Mouse (Mus musculus) layer of hippocampus, adult 8-10 months (tissue): Measurements from ENCODE around the gene Myl9. TPM values are rescaled to one million over a fixed set of nuclear protein-coding genes. Genes with fewer than 3 reads are reported as not detected.
"Not testable (repeated sequence)": the region's sequence is repeated elsewhere in the genome, so short reads cannot be mapped to it uniquely, and the experiment has no call there.

Experiments used
- DNase-seq, 2 experiments: peaks; one replicate each; pipeline ENCODE4 v3.0.0; 2022; ENCODE audit warnings: low spot score in 2 of 2
- total RNA-seq, 4 experiments: library from RNA; stranded (reverse); gene quantifications; 2 replicates each; pipeline ENCODE4 v1.2.4; 2022

Myl9 gene
- total RNA-seq, 4 experiments from 2014 or later = 10.4 to 22.0 (median 16.4) TPM

- no peak for DNase-seq
These were observed 8.9 kb downstream of the Myl9 start for GRCm38 (mm10) chr2:156784016-156784585.

GRCm38 (mm10) chr2:156784891-156785290, 9.7 kb downstream of the Myl9 start:
- DNase-seq = no peak

- DNase-seq = not testable (repeated sequence)
These were observed 11.1 kb downstream of the Myl9 start for GRCm38 (mm10) chr2:156786369-156786768.

GRCm38 (mm10) chr2:156787090-156787775, 12.0 kb downstream of the Myl9 start:
- DNase-seq = no peak

GRCm38 (mm10) chr2:156787776-156788105, 12.5 kb downstream of the Myl9 start:
- DNase-seq = no peak

- no peak for DNase-seq
These were observed 13.6 kb downstream of the Myl9 start for GRCm38 (mm10) chr2:156788836-156789235.

- no peak for DNase-seq
These were observed 23.3 kb downstream of the Myl9 start for GRCm38 (mm10) chr2:156798516-156798915.

GRCm38 (mm10) chr2:156801045-156801444, 25.8 kb downstream of the Myl9 start:
- no peak for DNase-seq

GRCm38 (mm10) chr2:156802116-156802515, 26.9 kb downstream of the Myl9 start:
- DNase-seq = not testable (repeated sequence)

GRCm38 (mm10) chr2:156803698-156804372, 28.6 kb downstream of the Myl9 start:
- DNase-seq = no peak

GRCm38 (mm10) chr2:156804589-156804988, 29.4 kb downstream of the Myl9 start:
- no peak for DNase-seq

- no peak for DNase-seq
These were observed 31.7 kb downstream of the Myl9 start for GRCm38 (mm10) chr2:156806886-156807285.

- DNase-seq = peak; percentile 12 to 70
These were observed 34.4 kb downstream of the Myl9 start for GRCm38 (mm10) chr2:156809579-156809978.

GRCm38 (mm10) chr2:156810716-156811115, 35.5 kb downstream of the Myl9 start:
- no peak for DNase-seq

GRCm38 (mm10) chr2:156811556-156811955, 36.3 kb downstream of the Myl9 start:
- DNase-seq = no peak

GRCm38 (mm10) chr2:156814344-156814801, 39.2 kb downstream of the Myl9 start:
- no peak for DNase-seq

- DNase-seq = no peak
These were observed 39.7 kb downstream of the Myl9 start for GRCm38 (mm10) chr2:156814893-156815292.

GRCm38 (mm10) chr2:156815412-156815811, 40.2 kb downstream of the Myl9 start:
- no peak for DNase-seq

GRCm38 (mm10) chr2:156816116-156816515, 40.9 kb downstream of the Myl9 start:
- no peak for DNase-seq

GRCm38 (mm10) chr2:156825128-156825527, 49.9 kb downstream of the Myl9 start:
- DNase-seq = not testable (repeated sequence)
